Mouse (Mus musculus) liver, embryonic 14.5 days (tissue): ENCODE results near the gene Tmem51.

Experiments used
- CTCF ChIP-seq: IDR thresholded peaks from 2 replicates; pipeline ENCODE4 v1.5.1; 2016; ENCODE audit warnings: antibody characterized with exemption, low read depth, control low read depth
- EP300 ChIP-seq: IDR thresholded peaks from 2 replicates; pipeline ENCODE4 v1.6.1; 2016; ENCODE audit warnings: antibody characterized with exemption, low read depth

- TF ChIP-seq EP300 (no peak), CTCF (no peak)
Measured at GRCm38 (mm10) chr4:142008206-142008605, 75.9 kb downstream of the Tmem51 start.
